Mouse (Mus musculus): ENCODE measurements around the gene Bnipl.

The Bnipl gene

DNA sequence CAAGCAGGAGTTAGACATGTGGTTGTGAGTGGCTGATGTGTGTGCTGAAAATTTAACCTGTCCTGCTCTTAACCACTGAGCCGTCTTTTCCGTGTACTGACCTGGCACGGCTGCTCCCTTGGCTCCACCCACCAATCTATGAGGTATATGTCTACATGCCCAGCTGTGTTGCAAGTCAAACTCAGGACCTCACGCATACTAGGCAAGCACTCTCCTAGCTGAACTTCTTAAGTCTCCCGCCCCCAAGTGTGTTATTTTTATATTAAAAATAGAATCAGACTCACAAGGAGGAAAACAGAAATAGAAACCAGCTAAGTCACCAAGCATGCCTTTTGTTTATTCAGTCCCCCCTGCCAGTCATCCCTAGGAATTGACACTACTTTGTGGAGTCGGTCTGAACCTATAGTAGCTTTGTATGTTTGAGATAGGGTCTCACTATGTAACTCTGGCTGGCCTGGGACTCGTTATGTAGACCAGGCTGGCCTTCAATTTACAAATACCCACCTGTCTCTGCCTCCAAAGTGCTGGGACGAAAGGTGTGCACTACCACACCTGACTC lies 13.4 kb downstream of the Bnipl start:
- DNase-seq (ENCODE audit: low read depth, low spot score) = no peak

GRCm38 (mm10) chr3:95235386-95236301 lies 15.3 kb downstream of the Bnipl start:
- no peak for DNase-seq (ENCODE audit: low read depth, low spot score)

GRCm38 (mm10) chr3:95233303-95233980 lies 17.6 kb downstream of the Bnipl start:
- DNase-seq (ENCODE audit: low read depth, low spot score) = no peak

GRCm38 (mm10) chr3:95232771-95233170 lies 18.2 kb downstream of the Bnipl start:
- no peak for DNase-seq (ENCODE audit: low read depth, low spot score)

GRCm38 (mm10) chr3:95231298-95232221 lies 19.4 kb downstream of the Bnipl start, which contains the start of gene Mllt11:
Gene Mllt11 (minus strand): TSS chr3:95232171.
- DNase-seq (ENCODE audit: low read depth, low spot score) = no peak

GRCm38 (mm10) chr3:95230495-95231297 lies 20.3 kb downstream of the Bnipl start:
- DNase-seq (ENCODE audit: low read depth, low spot score) = no peak

GRCm38 (mm10) chr3:95229781-95230494 lies 21.1 kb downstream of the Bnipl start:
- DNase-seq (ENCODE audit: low read depth, low spot score) = no peak

GRCm38 (mm10) chr3:95228894-95229780 lies 21.9 kb downstream of the Bnipl start:
- DNase-seq (ENCODE audit: low read depth, low spot score) = no peak

DNA sequence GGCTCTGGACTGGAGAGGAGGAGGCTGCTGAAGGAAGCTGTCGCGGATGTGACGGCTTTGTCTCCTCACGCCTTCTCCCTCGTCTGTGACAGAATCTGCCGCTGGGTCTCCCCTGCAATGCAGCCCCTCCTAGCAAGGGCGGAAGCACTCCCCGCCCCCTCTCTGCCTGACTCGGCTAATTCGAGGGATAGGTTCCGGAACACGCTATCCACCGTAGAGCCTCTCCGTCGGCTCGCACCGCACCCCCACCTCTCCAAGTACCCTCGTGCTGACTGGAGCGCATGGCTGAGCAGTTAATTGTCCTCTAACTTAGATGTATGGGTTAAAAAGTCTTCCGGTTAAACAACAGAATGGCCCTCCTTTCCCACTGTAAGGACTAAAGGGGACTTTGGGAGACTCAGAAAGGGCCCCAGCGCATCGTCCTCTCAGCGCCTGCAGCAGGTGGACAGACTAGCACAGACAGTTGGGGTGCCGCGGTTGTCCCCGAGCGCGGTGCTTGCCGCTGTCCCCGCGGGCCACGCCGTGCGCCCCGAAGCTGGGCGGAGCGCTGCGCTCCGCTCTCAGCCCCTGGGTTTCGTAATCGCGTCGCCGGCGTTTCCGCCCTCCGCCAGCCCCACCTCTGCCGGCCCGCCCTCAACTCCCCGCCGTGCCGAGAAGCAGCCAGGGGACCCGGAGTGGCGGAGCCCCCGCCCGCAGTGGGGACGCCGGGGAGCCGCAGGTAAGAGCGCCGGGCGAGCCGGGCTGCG lies 22.7 kb downstream of the Bnipl start, which contains the start of gene Cdc42se1:
Cdc42se1 (plus strand) TSS at position 585 of the 746 bp plus-strand sequence.
- DNase-seq (ENCODE audit: low read depth, low spot score) = peak; percentile 57

- no peak for DNase-seq (ENCODE audit: low read depth, low spot score)
Observed at GRCm38 (mm10) chr3:95227214-95227613, 23.8 kb downstream of the Bnipl start.

- no peak for DNase-seq (ENCODE audit: low read depth, low spot score)
Observed at GRCm38 (mm10) chr3:95224295-95224694, 26.7 kb downstream of the Bnipl start.

GRCm38 (mm10) chr3:95223041-95223440 lies 28.0 kb downstream of the Bnipl start:
- DNase-seq (ENCODE audit: low read depth, low spot score) = no peak

- DNase-seq (ENCODE audit: low read depth, low spot score) = no peak
Observed at GRCm38 (mm10) chr3:95218466-95219137, 32.4 kb downstream of the Bnipl start.

GRCm38 (mm10) chr3:95217255-95218134 lies 33.5 kb downstream of the Bnipl start, which contains the start of gene Gabpb2:
Gene Gabpb2 (minus strand): TSS chr3:95217916.
- DNase-seq (ENCODE audit: low read depth, low spot score) = peak; percentile 84

- no peak for DNase-seq (ENCODE audit: low read depth, low spot score)
Observed at GRCm38 (mm10) chr3:95216655-95217254, 34.2 kb downstream of the Bnipl start.

DNA sequence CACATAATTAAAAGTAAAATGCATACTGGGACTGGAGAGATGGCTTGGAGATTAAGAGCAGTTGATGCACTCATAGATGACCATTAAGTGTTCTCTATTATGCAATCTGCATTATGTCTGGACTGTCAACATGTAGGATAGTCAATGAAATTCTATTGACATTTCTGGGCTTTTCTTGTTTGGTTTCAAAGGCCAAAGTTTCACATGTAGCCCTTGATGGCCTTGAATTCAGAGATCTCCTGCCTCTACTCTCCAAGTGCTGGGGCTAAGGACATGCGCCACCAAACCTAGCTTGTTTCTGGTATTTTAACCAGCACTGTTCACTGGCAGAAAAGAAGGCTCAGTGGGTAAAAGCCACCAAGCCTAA lies 37.4 kb downstream of the Bnipl start:
- no peak for DNase-seq (ENCODE audit: low read depth, low spot score)

Measured in retina, postnatal 7 days (tissue).